Mouse (Mus musculus): ENCODE measurements at regions not wholly inside any gene's neighbourhood (a gene's known extent, or its start where the extent isn't known, plus 50 kb on each side); places are given as distances from the start of the nearest gene placed in this dataset.

DNA sequence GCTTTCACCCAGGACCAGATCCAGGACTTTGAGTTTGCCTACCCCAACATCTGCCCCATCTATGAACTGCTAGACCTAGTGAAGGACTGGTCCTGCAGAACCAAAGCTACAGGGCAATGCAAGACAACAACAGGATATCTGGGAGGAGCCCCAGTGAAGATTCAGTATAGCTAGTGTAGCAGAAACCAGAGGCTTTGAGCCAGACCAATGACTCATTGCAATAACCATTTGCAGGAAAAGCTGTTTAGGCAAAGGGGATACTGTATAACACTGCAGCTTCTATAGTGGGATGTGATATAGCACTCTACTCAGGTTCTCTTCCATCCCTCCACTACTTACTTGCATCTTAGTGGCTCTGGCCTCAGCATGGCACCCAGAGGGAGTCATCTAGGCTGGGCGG lies 123.8 kb upstream of the Egln3 start:
- Histone ChIP-seq H3K27me3 (ENCODE audit: control insufficient read depth, insufficient read depth, low read length) (no peaks in the 10 kb centered on the region), H3K4me2 (ENCODE audit: low read depth) (no peak overlapping the region), H3K9me3 (ENCODE audit: control insufficient read depth, low read length) (no peaks in the 10 kb centered on the region), H3K36me3 (replicated peaks; ENCODE audit: control insufficient read depth, insufficient read depth, low read depth) (no peaks in the 10 kb centered on the region), H3K27ac (no peak overlapping the region), H3K9ac (replicated peaks) (no peak overlapping the region), H3K4me3 (ENCODE audit: insufficient read depth in 1 of 2, low read depth in 2 of 2, low read length in 2 of 2) (no peak overlapping the region), H3K4me1 (replicated peaks; ENCODE audit: control insufficient read depth in 2 of 2, insufficient read depth in 2 of 2, low read length in 1 of 2) (no peaks in the 10 kb centered on the region)
- no peak for TF ChIP-seq CTCF (IDR thresholded peaks at IDR 0.05; ENCODE audit: low read depth)
- no peak for TF ChIP-seq EP300 (IDR thresholded peaks at IDR 0.05; ENCODE audit: low read depth)
- DNase-seq (ENCODE audit: low read depth in 3 of 3, low spot score in 3 of 3), result no peak
- WGBS (ENCODE audit: insufficient replicate concordance), result 40% methylated on average over 1 of the region's 1 CpGs
- no peak for ATAC-seq (ENCODE audit: insufficient read depth)

DNA sequence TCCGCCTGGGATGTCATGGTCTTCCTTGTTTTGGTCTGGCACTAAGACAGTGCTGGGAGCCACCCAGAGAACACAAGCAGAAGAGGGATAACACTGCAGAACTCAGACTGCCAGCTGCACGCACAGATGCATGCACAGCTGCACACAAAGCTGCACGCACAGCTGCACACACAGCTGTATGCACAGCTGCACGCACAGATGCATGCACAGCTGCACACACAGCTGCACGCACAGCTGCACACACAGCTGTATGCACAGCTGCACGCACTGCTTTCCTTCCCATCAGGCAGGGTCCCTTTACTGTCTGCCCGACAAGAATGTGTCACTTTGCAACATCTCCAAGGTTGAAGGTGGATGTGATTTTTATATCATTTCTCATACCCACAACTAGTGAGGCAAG lies 122.9 kb upstream of the Egln3 start:
- TF ChIP-seq EP300 (IDR thresholded peaks at IDR 0.05; ENCODE audit: low read depth) (no peak), CTCF (IDR thresholded peaks at IDR 0.05; ENCODE audit: low read depth) (no peak)
- Histone ChIP-seq H3K9me3 (ENCODE audit: control insufficient read depth, low read length) (no peaks in the 10 kb centered on the region), H3K27me3 (ENCODE audit: control insufficient read depth, insufficient read depth, low read length) (no peaks in the 10 kb centered on the region), H3K4me1 (replicated peaks; ENCODE audit: control insufficient read depth in 2 of 2, insufficient read depth in 2 of 2, low read length in 1 of 2) (no peaks in the 10 kb centered on the region), H3K4me3 (ENCODE audit: insufficient read depth in 1 of 2, low read depth in 2 of 2, low read length in 2 of 2) (no peak overlapping the region), H3K27ac (no peak overlapping the region), H3K4me2 (ENCODE audit: low read depth) (no peak overlapping the region), H3K9ac (replicated peaks) (no peak overlapping the region), H3K36me3 (replicated peaks; ENCODE audit: control insufficient read depth, insufficient read depth, low read depth) (no peaks in the 10 kb centered on the region)
- ATAC-seq (ENCODE audit: insufficient read depth), result no peak
- WGBS (ENCODE audit: insufficient replicate concordance), result 60% methylated on average over 7 of the region's 7 CpGs
- no peak for DNase-seq (ENCODE audit: low read depth in 3 of 3, low spot score in 3 of 3)

DNA sequence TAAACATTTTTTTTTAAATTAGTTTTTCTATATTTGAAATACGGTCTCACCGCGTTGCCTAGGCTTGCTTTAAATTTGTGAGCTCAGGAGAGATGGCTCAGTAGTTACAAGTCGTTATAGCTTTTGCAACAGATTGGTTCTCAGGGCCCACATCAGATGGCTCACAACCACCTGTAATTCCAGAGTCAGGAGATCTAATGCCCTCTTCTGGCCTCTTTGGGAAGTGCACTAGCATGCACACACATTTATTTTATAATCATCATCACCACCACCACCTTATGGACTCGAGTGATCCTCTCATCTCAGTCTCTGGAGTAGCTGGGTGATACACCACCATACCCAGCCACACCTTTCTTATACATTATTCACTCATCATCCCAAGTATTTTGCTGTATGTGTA lies 116.9 kb upstream of the Egln3 start:
- no peak overlapping the region for H3K9ac ChIP-seq (replicated peaks)
- WGBS (ENCODE audit: insufficient replicate concordance), result 75% methylated on average over 5 of the region's 5 CpGs
- DNase-seq (ENCODE audit: low read depth in 3 of 3, low spot score in 3 of 3) (no peak), ATAC-seq (ENCODE audit: insufficient read depth) (no peak)
- H3K9me3 ChIP-seq (ENCODE audit: control insufficient read depth, low read length), result no peaks in the 10 kb centered on the region
- no peaks in the 10 kb centered on the region for H3K27me3 ChIP-seq (ENCODE audit: control insufficient read depth, insufficient read depth, low read length)
- TF ChIP-seq EP300 (IDR thresholded peaks at IDR 0.05; ENCODE audit: low read depth) (no peak), CTCF (IDR thresholded peaks at IDR 0.05; ENCODE audit: low read depth) (no peak; the same call in 1 of the 2 replicates)
- H3K36me3 ChIP-seq (replicated peaks; ENCODE audit: control insufficient read depth, insufficient read depth, low read depth), result no peaks in the 10 kb centered on the region
- no peak overlapping the region for H3K27ac ChIP-seq
- no peak overlapping the region for H3K4me3 ChIP-seq (ENCODE audit: insufficient read depth in 1 of 2, low read depth in 2 of 2, low read length in 2 of 2)
- 0 out of 4 replicates have a peak, but pooled peaks cover 0 to 2% of the 10 kb centered on the region in 2 experiments for H3K4me1 ChIP-seq (replicated peaks; ENCODE audit: control insufficient read depth in 2 of 2, insufficient read depth in 2 of 2, low read length in 1 of 2)
- no peak overlapping the region for H3K4me2 ChIP-seq (ENCODE audit: low read depth)

DNA sequence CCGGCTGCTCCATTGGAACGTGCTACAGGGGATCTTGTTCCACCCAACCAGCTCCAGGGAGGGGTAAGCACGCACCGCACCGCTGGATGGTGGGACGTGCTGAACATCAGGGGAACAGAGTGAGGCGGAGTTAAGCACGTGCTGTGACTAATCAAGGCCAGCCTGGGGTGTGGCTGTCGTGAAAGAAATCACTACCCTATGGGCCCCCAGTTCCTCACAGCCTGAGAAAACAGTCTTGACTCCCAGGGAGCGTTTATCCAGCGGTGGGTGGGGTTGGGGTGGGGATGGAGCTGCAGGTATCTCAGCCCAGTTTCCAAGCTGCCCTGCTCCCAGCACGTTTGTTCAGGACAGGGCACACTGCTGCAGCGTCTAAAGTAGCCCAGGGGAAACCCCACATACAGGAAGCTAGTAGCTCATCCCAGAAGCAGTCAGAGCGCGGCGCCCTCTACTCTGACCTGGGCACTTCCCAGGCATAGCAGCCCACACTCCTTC lies 113.4 kb upstream of the Egln3 start:
- no peaks in the 10 kb centered on the region for H3K9me3 ChIP-seq (ENCODE audit: control insufficient read depth, low read length)
- DNase-seq (ENCODE audit: low read depth in 3 of 3, low spot score in 3 of 3) (peak in 1 of 3 experiments; percentile 14), ATAC-seq (ENCODE audit: insufficient read depth) (no peak)
- WGBS (ENCODE audit: insufficient replicate concordance), result 7% methylated on average over 16 of the region's 16 CpGs
- TF ChIP-seq CTCF (IDR thresholded peaks at IDR 0.05; ENCODE audit: low read depth), result no peak
- TF ChIP-seq EP300 (IDR thresholded peaks at IDR 0.05; ENCODE audit: low read depth), result no peak
- peak overlapping the region; percentile 15; the same call in 1 of the 2 replicates for H3K4me2 ChIP-seq (ENCODE audit: low read depth)
- H3K4me1 ChIP-seq (replicated peaks; ENCODE audit: control insufficient read depth in 2 of 2, insufficient read depth in 2 of 2, low read length in 1 of 2), result peaks cover 0 to 2% of the 10 kb centered on the region in 2 experiments; a peak in 1 of 4 replicates
- H3K9ac ChIP-seq (replicated peaks), result no peak overlapping the region
- no peaks in the 10 kb centered on the region for H3K36me3 ChIP-seq (replicated peaks; ENCODE audit: control insufficient read depth, insufficient read depth, low read depth)
- H3K27ac ChIP-seq, result no peak overlapping the region
- H3K27me3 ChIP-seq (ENCODE audit: control insufficient read depth, insufficient read depth, low read length), result no peaks in the 10 kb centered on the region
- H3K4me3 ChIP-seq (ENCODE audit: insufficient read depth in 1 of 2, low read depth in 2 of 2, low read length in 2 of 2), result no peak overlapping the region

DNA sequence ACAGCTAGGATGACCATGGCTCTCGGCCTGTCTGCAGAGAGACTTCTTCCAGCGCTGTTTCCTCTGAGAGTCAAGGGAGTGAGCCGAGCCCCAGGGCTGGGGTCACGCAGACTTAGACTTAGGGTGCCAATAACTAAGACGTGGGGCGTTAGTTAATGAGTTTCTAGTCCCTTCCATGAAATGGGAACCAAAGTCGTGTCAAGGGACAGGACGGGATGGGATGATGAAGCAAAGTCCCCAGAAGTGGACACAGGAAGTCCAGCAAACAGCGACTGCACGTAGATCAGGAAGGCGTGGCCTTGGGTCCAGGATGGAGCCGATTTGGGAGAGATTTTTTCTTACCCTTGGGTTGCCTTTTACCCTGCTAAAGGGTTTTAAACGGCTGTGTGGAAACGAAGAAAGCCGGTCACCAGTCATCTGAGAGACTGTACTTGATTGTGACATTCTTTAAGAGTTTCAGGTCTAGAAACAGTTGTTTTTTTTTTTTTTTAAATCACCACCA lies 112.5 kb upstream of the Egln3 start:
- Histone ChIP-seq H3K9ac (replicated peaks) (no peak overlapping the region), H3K4me3 (ENCODE audit: insufficient read depth in 1 of 2, low read depth in 2 of 2, low read length in 2 of 2) (no peak overlapping the region), H3K36me3 (replicated peaks; ENCODE audit: control insufficient read depth, insufficient read depth, low read depth) (no peaks in the 10 kb centered on the region), H3K4me2 (ENCODE audit: low read depth) (no peak overlapping the region), H3K9me3 (ENCODE audit: control insufficient read depth, low read length) (no peaks in the 10 kb centered on the region), H3K4me1 (replicated peaks; ENCODE audit: control insufficient read depth in 2 of 2, insufficient read depth in 2 of 2, low read length in 1 of 2) (peaks cover 0 to 2% of the 10 kb centered on the region in 2 experiments; a peak in 1 of 4 replicates), H3K27me3 (ENCODE audit: control insufficient read depth, insufficient read depth, low read length) (no peaks in the 10 kb centered on the region), H3K27ac (no peak overlapping the region)
- WGBS (ENCODE audit: insufficient replicate concordance), result 49% methylated on average over 15 of the region's 15 CpGs
- no peak for ATAC-seq (ENCODE audit: insufficient read depth)
- no peak for DNase-seq (ENCODE audit: low read depth in 3 of 3, low spot score in 3 of 3)
- TF ChIP-seq EP300 (IDR thresholded peaks at IDR 0.05; ENCODE audit: low read depth) (no peak), CTCF (IDR thresholded peaks at IDR 0.05; ENCODE audit: low read depth) (no peak)
